Mouse (Mus musculus) midbrain, embryonic 11.5 days (tissue): ENCODE measurements around the gene Cmss1. TPM values are rescaled to one million over a fixed set of nuclear protein-coding genes. Genes with fewer than 3 reads are reported as not detected.

ENCODE experiments used
- ATAC-seq: fragments of 200-750 bp; cut with Nextera tagmentation; 2 replicates; pipeline ENCODE4 v1.8.0; 2017; ENCODE audit warnings: moderate TSS enrichment, moderate library complexity; ENCODE audit not compliant: low FRiP score
- DNase-seq: peaks from one replicate; pipeline ENCODE4 v3.0.0; 2015; ENCODE audit warnings: low spot score; ENCODE audit errors: missing footprints
- H3K27ac ChIP-seq: fragments of 300-500 bp; sonication (generic); 2 replicates; pipeline ENCODE4 v1.5.1; 2014; ENCODE audit warnings: low read depth, low read length
- H3K27me3 ChIP-seq: fragments of 300-500 bp; sonication (generic); 2 replicates; pipeline ENCODE4 v1.6.1; 2014; ENCODE audit warnings: mild to moderate bottlenecking, low read length, moderate library complexity, mixed read lengths; ENCODE audit not compliant: control insufficient read depth, insufficient read depth
- H3K36me3 ChIP-seq: fragments of 300-500 bp; sonication (generic); 2 replicates; pipeline ENCODE4 v1.6.1; 2014; ENCODE audit warnings: mild to moderate bottlenecking, low read length, moderate library complexity, mixed read lengths; ENCODE audit not compliant: control insufficient read depth, insufficient read depth
- H3K4me1 ChIP-seq: fragments of 300-500 bp; sonication (generic); 2 replicates; pipeline ENCODE4 v1.6.1; 2014; ENCODE audit warnings: low read length; ENCODE audit not compliant: control insufficient read depth, insufficient read depth
- H3K4me2 ChIP-seq: fragments of 300-500 bp; sonication (generic); 2 replicates; pipeline ENCODE4 v1.6.1; 2014; ENCODE audit warnings: mild to moderate bottlenecking, moderate library complexity
- H3K4me3 ChIP-seq: fragments of 300-500 bp; sonication (generic); 2 replicates; pipeline ENCODE4 v1.5.1; 2014; ENCODE audit warnings: low read depth, low read length
- H3K9ac ChIP-seq: fragments of 300-500 bp; sonication (generic); 2 replicates; pipeline ENCODE4 v1.6.1; 2014; ENCODE audit warnings: low read length
- H3K9me3 ChIP-seq: fragments of 300-500 bp; sonication (generic); 2 replicates; pipeline ENCODE4 v1.6.1; 2016; ENCODE audit warnings: low read length; ENCODE audit not compliant: control insufficient read depth
- WGBS: fragments of 180-500 bp; shearing (Covaris S2); extraction: QIAGEN DNeasy Blood & Tissue Kit; methylation state at CpG from one replicate; pipeline ENCODE4 v1.1.7; 2014; 5-methylcytosine and 5-hydroxymethylcytosine counted together
- polyA plus RNA-seq: library from polyadenylated mRNA; unstranded; fragments of >200 nt; fragmentation: Nextera tagmentation; extraction: Ambion mirVana; gene quantifications from 2 replicates; pipeline ENCODE4 v1.2.1, GENCODE M21; 2014

Gene Cmss1
- polyA plus RNA-seq, 1 experiment from 2014 or later = 56.3 TPM

DNA sequence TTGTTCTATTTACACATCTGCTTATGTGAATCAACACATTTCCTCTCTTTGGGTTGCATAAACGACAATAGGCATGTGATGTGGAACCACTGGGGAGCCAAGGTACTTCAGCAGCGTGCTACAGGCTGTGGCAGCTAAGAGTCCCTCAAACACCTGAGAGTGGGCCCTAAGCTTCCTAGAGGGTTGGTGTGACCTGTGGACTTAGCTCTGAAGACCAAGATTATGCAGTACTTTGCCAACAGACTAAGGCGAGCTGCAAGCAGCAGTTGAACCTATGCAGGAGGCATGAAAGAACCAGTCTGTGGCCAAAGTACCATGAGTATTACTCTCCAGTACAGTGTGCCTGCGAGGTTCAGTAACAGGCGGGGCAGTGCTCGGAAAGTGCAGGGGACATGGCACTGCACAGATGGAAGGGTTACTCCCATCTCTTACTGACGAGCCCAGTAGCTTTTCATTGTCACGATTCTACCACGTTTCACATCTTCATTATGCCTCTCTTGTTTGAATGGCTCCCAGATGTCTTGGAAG, 141.2 kb downstream of the Cmss1 start:
- WGBS = 89% methylated on average over 9 of the region's 9 CpGs

GRCm38 (mm10) chr16:57456003-57456402, 150.7 kb downstream of the Cmss1 start:
- ATAC-seq (no peak), DNase-seq (no peak)
- no peak overlapping the region for H3K4me2 ChIP-seq
- no peak overlapping the region for H3K9ac ChIP-seq
- WGBS = 74% methylated on average over 2 of the region's 2 CpGs
- H3K27me3 ChIP-seq = no peaks in the 10 kb centered on the region
- no peak overlapping the region for H3K4me3 ChIP-seq
- H3K9me3 ChIP-seq = no peaks in the 10 kb centered on the region
- H3K4me1 ChIP-seq = no peaks in the 10 kb centered on the region
- H3K27ac ChIP-seq = no peak overlapping the region
- no peaks in the 10 kb centered on the region for H3K36me3 ChIP-seq

More for the DNA sequence above, 141.2 kb downstream of the Cmss1 start:
- Histone ChIP-seq H3K36me3 (no peaks in the 10 kb centered on the region), H3K4me1 (no peaks in the 10 kb centered on the region), H3K9ac (no peak overlapping the region), H3K4me2 (no peak overlapping the region), H3K27me3 (no peaks in the 10 kb centered on the region), H3K4me3 (no peak overlapping the region), H3K9me3 (no peaks in the 10 kb centered on the region), H3K27ac (no peak overlapping the region)
- ATAC-seq (no peak), DNase-seq (no peak)

- Histone ChIP-seq H3K36me3 (no peaks in the 10 kb centered on the region), H3K4me3 (no peak overlapping the region), H3K9me3 (no peaks in the 10 kb centered on the region), H3K4me1 (no peaks in the 10 kb centered on the region), H3K9ac (no peak overlapping the region), H3K27ac (no peak overlapping the region), H3K4me2 (no peak overlapping the region), H3K27me3 (no peaks in the 10 kb centered on the region)
- 84% methylated on average over 3 of the region's 3 CpGs for WGBS
- ATAC-seq (no peak), DNase-seq (no peak)
Observed at GRCm38 (mm10) chr16:57455573-57455972, 151.1 kb downstream of the Cmss1 start.

DNA sequence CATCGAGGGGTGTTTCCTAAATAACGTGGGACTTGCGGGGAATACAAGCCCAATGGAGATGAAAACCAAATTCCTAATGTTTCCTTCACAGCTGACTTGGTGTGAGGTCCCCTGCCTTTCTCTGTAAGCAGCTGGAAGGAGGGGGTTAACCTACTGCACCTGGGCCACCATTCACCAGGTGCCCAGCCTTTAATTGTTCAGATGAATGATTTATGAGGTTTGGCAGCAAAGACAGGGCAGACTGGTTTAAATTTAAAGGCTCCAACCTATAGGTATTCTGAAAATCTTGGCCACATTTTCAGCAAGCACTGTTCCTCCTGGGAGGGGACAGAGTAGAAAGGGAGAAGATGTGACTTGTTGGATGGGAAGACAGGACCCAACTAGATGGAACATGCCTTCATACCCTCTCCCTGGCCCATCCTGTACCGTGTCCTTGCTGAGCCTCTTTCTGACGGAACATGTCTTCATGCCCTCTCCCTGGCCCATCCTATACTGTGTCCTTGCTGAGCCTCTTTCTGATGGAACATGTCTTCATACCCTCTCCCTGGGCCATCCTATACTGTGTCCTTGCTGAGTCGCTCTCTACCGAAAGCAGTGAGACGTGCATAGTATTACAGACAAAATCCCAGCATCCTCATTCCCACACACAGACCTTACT, 152.4 kb downstream of the Cmss1 start:
- DNase-seq (no peak), ATAC-seq (no peak)
- H3K36me3 ChIP-seq = no peaks in the 10 kb centered on the region
- H3K27ac ChIP-seq = no peak overlapping the region
- H3K4me1 ChIP-seq = no peaks in the 10 kb centered on the region
- no peak overlapping the region for H3K4me3 ChIP-seq
- H3K9ac ChIP-seq = no peak overlapping the region
- WGBS = 96% methylated on average over 8 of the region's 8 CpGs
- no peaks in the 10 kb centered on the region for H3K27me3 ChIP-seq
- H3K9me3 ChIP-seq = no peaks in the 10 kb centered on the region
- no peak overlapping the region for H3K4me2 ChIP-seq

DNA sequence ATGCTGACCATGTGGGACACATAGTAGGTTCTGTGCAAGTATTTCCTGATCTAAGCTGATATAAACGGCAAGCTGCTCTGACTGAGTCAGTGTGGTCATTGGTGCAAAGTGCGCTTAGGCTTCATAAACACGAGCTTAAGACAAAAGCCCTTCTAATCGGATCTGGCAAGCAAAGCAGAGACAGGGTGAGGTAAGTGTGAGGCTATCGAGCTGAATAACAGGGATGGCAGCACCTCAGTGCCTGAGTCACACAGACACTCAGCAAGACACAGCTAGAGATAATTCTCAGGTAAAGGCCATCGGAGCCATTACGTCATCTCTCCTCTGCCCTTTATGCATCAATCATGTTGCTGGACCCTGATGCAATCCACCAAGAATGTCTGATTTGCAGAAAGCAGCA, 153.7 kb downstream of the Cmss1 start:
- WGBS = 83% methylated on average over 7 of the region's 7 CpGs
- Histone ChIP-seq H3K9ac (no peak overlapping the region), H3K27ac (no peak overlapping the region), H3K36me3 (no peaks in the 10 kb centered on the region), H3K4me3 (no peak overlapping the region), H3K4me1 (no peaks in the 10 kb centered on the region), H3K4me2 (no peak overlapping the region), H3K9me3 (no peaks in the 10 kb centered on the region; the same call in 1 of the 2 replicates), H3K27me3 (no peaks in the 10 kb centered on the region)
- DNase-seq (no peak), ATAC-seq (no peak)

DNA sequence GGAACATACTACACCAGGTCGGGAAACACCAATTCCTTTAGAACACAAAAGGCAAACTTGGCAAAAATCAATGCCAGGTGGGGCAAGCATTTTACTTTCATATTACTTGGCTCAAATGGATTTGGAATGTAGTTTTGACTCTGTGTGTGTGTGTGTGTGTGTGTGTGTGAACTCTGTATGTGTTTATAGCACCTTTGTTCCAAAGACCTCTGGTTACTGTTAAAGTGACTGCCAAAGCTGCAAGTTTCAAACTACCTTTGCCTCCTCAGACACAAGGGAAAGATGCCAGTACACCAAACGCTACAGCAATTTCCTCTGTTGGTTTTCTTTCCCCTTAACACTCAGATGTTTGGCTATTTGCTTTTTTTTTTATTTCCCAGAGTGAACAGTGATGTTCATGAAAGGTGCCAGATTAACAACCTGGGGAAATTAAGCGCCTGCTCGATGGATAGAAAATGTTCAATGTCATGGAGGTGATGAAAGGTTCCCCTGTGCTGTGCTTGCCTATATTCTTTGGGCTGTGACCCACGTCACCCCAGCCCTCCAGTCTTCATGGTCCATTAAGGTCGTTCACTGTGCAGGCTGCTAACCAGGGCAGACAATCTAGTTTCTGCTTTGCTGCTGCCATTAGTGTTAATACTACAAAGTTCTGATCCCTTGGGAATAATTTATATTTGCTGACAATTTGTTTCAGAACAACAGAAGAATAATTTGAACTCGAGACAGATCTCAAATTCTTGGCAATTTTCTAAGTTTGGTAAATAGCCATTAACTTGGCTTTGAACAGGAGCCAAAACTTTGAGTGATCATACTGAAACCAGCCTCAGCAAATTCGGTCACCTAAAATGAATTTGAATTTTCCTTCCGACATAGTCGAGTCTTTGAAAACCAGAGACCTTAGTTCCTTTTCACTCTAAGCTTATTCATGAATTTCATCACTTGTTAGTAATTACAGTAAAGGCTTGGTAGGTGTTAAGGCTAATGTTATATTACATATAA, 161.3 kb downstream of the Cmss1 start:
- Histone ChIP-seq H3K4me3 (no peak overlapping the region), H3K4me2 (no peak overlapping the region), H3K27me3 (no peaks in the 10 kb centered on the region), H3K27ac (no peak overlapping the region), H3K36me3 (no peaks in the 10 kb centered on the region), H3K9me3 (no peaks in the 10 kb centered on the region; the same call in 1 of the 2 replicates), H3K9ac (no peak overlapping the region), H3K4me1 (no peaks in the 10 kb centered on the region)
- ATAC-seq (no peak), DNase-seq (no peak)
- 79% methylated on average over 10 of the region's 10 CpGs for WGBS

DNA sequence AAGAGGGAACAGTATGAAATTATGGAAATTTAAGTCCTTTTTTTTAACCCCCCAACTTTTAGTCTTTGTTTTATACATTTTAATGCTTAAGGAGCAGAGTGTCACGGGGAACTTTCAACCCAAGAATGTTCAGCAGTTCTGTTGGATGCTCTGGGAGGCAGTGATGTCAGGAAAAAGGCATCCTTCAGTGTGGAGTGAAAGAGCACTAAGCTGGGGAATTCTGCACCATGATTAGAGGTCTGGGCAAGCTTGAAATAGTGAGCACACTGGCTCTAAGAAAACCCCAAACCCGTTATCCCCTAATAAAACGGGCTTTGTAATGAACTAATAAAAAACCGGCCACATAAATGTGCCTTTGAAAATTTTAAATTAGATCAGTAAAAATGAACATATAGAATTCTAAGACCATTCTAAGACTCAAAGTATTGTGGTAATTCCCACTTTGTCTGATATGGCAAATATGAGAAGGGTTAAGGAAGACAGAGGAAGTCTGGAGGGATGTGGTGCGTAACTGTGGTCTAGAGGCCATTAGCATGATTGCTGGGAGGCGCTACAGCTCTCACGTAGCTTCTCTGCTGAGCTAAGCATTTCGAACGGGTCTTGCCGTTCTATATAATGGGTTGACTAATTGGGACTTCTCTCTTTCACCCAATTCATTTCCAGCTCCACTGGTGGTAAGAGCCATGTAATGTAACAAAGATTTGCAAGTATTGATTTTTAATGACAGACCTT, 165.8 kb downstream of the Cmss1 start:
- Histone ChIP-seq H3K9ac (no peak overlapping the region), H3K4me1 (no peaks in the 10 kb centered on the region), H3K4me3 (no peak overlapping the region), H3K27me3 (no peaks in the 10 kb centered on the region), H3K27ac (no peak overlapping the region), H3K36me3 (no peaks in the 10 kb centered on the region), H3K9me3 (no peaks in the 10 kb centered on the region), H3K4me2 (no peak overlapping the region)
- DNase-seq = peak; percentile 28
- ATAC-seq = no peak
- 94% methylated on average over 10 of the region's 10 CpGs for WGBS

- Histone ChIP-seq H3K27ac (no peak overlapping the region), H3K36me3 (no peaks in the 10 kb centered on the region), H3K4me1 (no peaks in the 10 kb centered on the region), H3K27me3 (no peaks in the 10 kb centered on the region), H3K9ac (no peak overlapping the region), H3K9me3 (no peaks in the 10 kb centered on the region), H3K4me2 (no peak overlapping the region), H3K4me3 (no peak overlapping the region)
- DNase-seq = no peak
- 81% methylated on average over 11 of the region's 11 CpGs for WGBS
- no peak for ATAC-seq
Observed at GRCm38 (mm10) chr16:57439206-57439605, 167.5 kb downstream of the Cmss1 start.
